Mouse (Mus musculus) CH12.LX (cell line): ENCODE results near the gene Tjp3. TPM values are rescaled to one million over a fixed set of nuclear protein-coding genes. Genes with fewer than 3 reads are reported as not detected.
A peak's percentile ranks its signal among the peaks of the same experiment; 100 is the strongest.

ENCODE experiments used
- DNase-seq: peaks from one replicate; pipeline ENCODE4 v3.0.0-alpha.2; 2013; ENCODE audit errors: extremely low read depth
- H3K27ac ChIP-seq: 2 replicates; pipeline ENCODE4 v1.5.1; 2012; ENCODE audit warnings: low read depth, mild to moderate bottlenecking, control low read depth, moderate library complexity; ENCODE audit not compliant: insufficient read depth
- H3K27me3 ChIP-seq: replicated peaks from 2 replicates; pipeline ENCODE3; 2012; ENCODE audit warnings: inconsistent platforms
- H3K36me3 ChIP-seq, 2 experiments: replicated peaks in 1 of 2; 2 replicates each; pipeline versions ENCODE3 to v1.6.1; 2012; ENCODE audit warnings: inconsistent platforms in 1 of 2, low read length in 1 of 2, mild to moderate bottlenecking in 1 of 2, mixed read lengths in 1 of 2, moderate library complexity in 1 of 2; ENCODE audit not compliant: control insufficient read depth in 1 of 2, insufficient read depth in 1 of 2
- H3K4me1 ChIP-seq, 2 experiments: 2 replicates each; pipeline ENCODE4 v1.6.1; 2012; ENCODE audit warnings: inconsistent platforms in 1 of 2, moderate library complexity in 1 of 2; ENCODE audit not compliant: insufficient read depth in 2 of 2, control insufficient read depth in 1 of 2
- H3K4me2 ChIP-seq: 2 replicates; pipeline ENCODE4 v1.6.1; 2012; ENCODE audit warnings: low read depth, mild to moderate bottlenecking, control low read depth; ENCODE audit not compliant: poor library complexity, insufficient read depth, severe bottlenecking
- H3K4me3 ChIP-seq, 3 experiments: fragments of 150-350 bp in 1 of 3; sonication (generic) in 1 of 3; replicated peaks in 1 of 3; 2 replicates each; pipeline versions ENCODE3 to v1.5.1; 2011 to 2012; ENCODE audit warnings: low read depth in 2 of 3, low read length in 2 of 3, mild to moderate bottlenecking in 2 of 3, moderate library complexity in 2 of 3, control low read depth in 1 of 3, improper control_type of control experiment in 1 of 3, inconsistent platforms in 1 of 3, mixed read lengths in 1 of 3; ENCODE audit not compliant: poor library complexity in 1 of 3
- H3K79me2 ChIP-seq: replicated peaks from 2 replicates; pipeline ENCODE4 v1.6.1; 2012; ENCODE audit warnings: mild to moderate bottlenecking, moderate library complexity; ENCODE audit not compliant: control insufficient read depth, poor library complexity, insufficient read depth, severe bottlenecking; ENCODE audit errors: extremely low read depth
- H3K9ac ChIP-seq: 2 replicates; pipeline ENCODE4 v1.6.1; 2012; ENCODE audit warnings: low read depth, mild to moderate bottlenecking, control low read depth, moderate library complexity; ENCODE audit not compliant: insufficient read depth
- H3K9me3 ChIP-seq: replicated peaks from 2 replicates; pipeline ENCODE3; 2012; ENCODE audit warnings: low read length, inconsistent platforms, mixed read lengths
- CHD1 ChIP-seq: IDR thresholded peaks from 2 replicates; pipeline ENCODE4 v1.6.1; 2012; ENCODE audit warnings: low read depth, low read length, improper control_type of control experiment, inconsistent platforms
- CHD2 ChIP-seq: IDR thresholded peaks from 2 replicates; pipeline ENCODE4 v1.6.1; 2011; ENCODE audit warnings: low read length, improper control_type of control experiment
- E2F4 ChIP-seq: IDR thresholded peaks from 2 replicates; pipeline ENCODE4 v1.6.1; 2011; ENCODE audit warnings: low read depth, low read length, improper control_type of control experiment; ENCODE audit not compliant: insufficient replicate concordance
- ELF1 ChIP-seq: IDR thresholded peaks from 2 replicates; pipeline ENCODE4 v1.6.1; 2014; ENCODE audit warnings: low read depth, mild to moderate bottlenecking, inconsistent platforms, low read length, improper control_type of control experiment
- EP300 ChIP-seq: IDR thresholded peaks from 2 replicates; pipeline ENCODE4 v1.6.1; 2011; ENCODE audit warnings: low read length, improper control_type of control experiment
- ETS1 ChIP-seq: conservative IDR thresholded peaks from 2 replicates; pipeline ENCODE4 v1.6.1; 2012; ENCODE audit warnings: low read depth, mild to moderate bottlenecking, inconsistent platforms, low read length, improper control_type of control experiment, moderate library complexity
- HCFC1 ChIP-seq: IDR thresholded peaks from 2 replicates; pipeline ENCODE4 v1.6.1; 2012; ENCODE audit warnings: low read depth, mild to moderate bottlenecking, inconsistent platforms, low read length, improper control_type of control experiment
- JUN ChIP-seq: IDR thresholded peaks from 2 replicates; pipeline ENCODE4 v1.6.1; 2011; ENCODE audit warnings: low read depth, mild to moderate bottlenecking, low read length, improper control_type of control experiment, moderate library complexity; ENCODE audit not compliant: insufficient read depth
- JUND ChIP-seq: conservative IDR thresholded peaks from 2 replicates; pipeline ENCODE4 v1.6.1; 2011; ENCODE audit warnings: low read depth, low read length, improper control_type of control experiment
- MXI1 ChIP-seq: IDR thresholded peaks from 2 replicates; pipeline ENCODE4 v1.6.1; 2011; ENCODE audit warnings: mild to moderate bottlenecking, low read depth, low read length, improper control_type of control experiment
- MYC ChIP-seq: IDR thresholded peaks from 2 replicates; pipeline ENCODE4 v1.6.1; 2011; ENCODE audit warnings: low read depth, mild to moderate bottlenecking, improper control_type of control experiment, low read length
- PAX5 ChIP-seq: IDR thresholded peaks from 2 replicates; pipeline ENCODE4 v1.6.1; 2012; ENCODE audit warnings: low read length, inconsistent platforms, mixed read lengths
- POLR2A ChIP-seq: IDR thresholded peaks from 2 replicates; pipeline ENCODE4 v1.6.1; 2011; ENCODE audit warnings: low read depth, mild to moderate bottlenecking, improper control_type of control experiment, low read length
- RAD21 ChIP-seq: IDR thresholded peaks from 2 replicates; pipeline ENCODE4 v1.6.1; 2011; ENCODE audit warnings: low read depth, mild to moderate bottlenecking, low read length, improper control_type of control experiment, moderate library complexity
- RCOR1 ChIP-seq: conservative IDR thresholded peaks from 2 replicates; pipeline ENCODE4 v1.6.1; 2012; ENCODE audit warnings: low read depth, mild to moderate bottlenecking, inconsistent platforms, low read length, improper control_type of control experiment
- SMC3 ChIP-seq: IDR thresholded peaks from 2 replicates; pipeline ENCODE4 v1.6.1; 2011; ENCODE audit warnings: low read depth, low read length, improper control_type of control experiment
- UBTF ChIP-seq: IDR thresholded peaks from 2 replicates; pipeline ENCODE4 v1.6.1; 2012; ENCODE audit warnings: low read depth, mild to moderate bottlenecking, inconsistent platforms, low read length, improper control_type of control experiment, moderate library complexity
- ZMIZ1 ChIP-seq: IDR thresholded peaks from 2 replicates; pipeline ENCODE4 v1.6.1; 2012; ENCODE audit warnings: low read depth, mild to moderate bottlenecking, inconsistent platforms, low read length, improper control_type of control experiment
- dilution Hi-C: fragments of 300-500 bp; cut with MboI; formaldehyde crosslinking; loops from 2 replicates; pipeline ENCODE4 v1.14.3; 2020; ENCODE audit warnings: low sequenced_read_pairs; ENCODE audit not compliant: extremely low pct_unique_long_range_greater_than_20kb, extremely low pct_ligation_motif_present
- in situ Hi-C: fragments of 300-500 bp; cut with MboI; formaldehyde crosslinking; loops from 3 replicates; pipeline ENCODE4 v1.14.3; 2019; ENCODE audit warnings: low sequenced_read_pairs, low pct_ligation_motif_present, low pct_unique_long_range_greater_than_20kb, mixed read lengths
- polyA plus RNA-seq: library from polyadenylated mRNA; unstranded; fragments of >175 nt; gene quantifications from 2 replicates; pipeline ENCODE4 v1.2.1, GENCODE M21; 2012; ENCODE audit warnings: low read depth; ENCODE audit not compliant: insufficient read length
- total RNA-seq, 2 experiments: library from RNA; depleted of rRNA; stranded (reverse); fragments of 300-350 nt in 1 of 2; fragments of >200 nt in 1 of 2; gene quantifications; 2 replicates each; pipeline ENCODE4 v1.2.3; 2012 to 2014

Tjp3 gene
- total and polyA plus RNA-seq, 3 experiments, result 0.42 to 7.2 (median 0.76) TPM

DNA sequence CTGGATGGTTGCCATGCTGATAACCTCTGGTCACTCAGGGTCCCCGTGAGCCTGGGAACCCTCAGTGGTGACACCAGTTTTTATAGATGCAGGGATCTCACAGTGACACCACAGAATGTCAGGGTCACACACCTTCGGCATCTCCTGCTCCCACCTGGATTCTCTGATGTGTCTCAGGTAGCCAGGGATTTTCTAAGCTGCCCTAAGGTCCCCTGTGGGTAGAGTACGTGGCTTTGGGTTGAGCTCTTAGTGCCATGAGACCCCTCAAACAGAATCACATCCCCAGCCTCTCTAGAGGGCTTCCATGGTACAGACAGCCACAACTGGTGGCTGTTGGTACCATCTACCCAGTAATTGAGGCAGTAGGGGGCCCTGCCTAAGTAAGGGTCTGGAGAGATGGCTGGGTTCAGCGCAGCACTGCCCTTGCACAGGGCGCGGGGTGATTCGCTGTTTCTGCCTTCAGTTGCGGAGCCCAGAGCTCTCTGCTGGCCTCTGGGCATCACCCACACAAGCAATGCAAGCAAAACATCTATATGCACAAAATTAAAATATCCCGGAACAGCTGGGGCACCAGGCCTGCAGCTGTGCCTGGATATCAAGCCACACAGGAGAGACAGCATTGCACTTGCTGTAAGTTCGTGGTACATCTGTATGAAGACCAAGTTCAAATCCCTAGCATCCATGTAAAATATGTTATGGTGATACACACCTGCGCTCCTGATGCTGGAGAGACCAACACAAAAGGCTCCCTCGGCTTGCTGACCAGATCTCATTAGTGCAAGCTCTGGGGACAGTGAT lies 54.7 kb downstream of the Tjp3 start:
- DNase-seq, result no peak
- Histone ChIP-seq H3K9ac (no peak overlapping the region), H3K27ac (no peak overlapping the region), H3K4me2 (no peak overlapping the region), H3K36me3 (peaks cover 0 to 55% of the 10 kb centered on the region in 2 experiments), H3K79me2 (no peaks in the 10 kb centered on the region), H3K27me3 (no peaks in the 10 kb centered on the region), H3K4me3 (no peak overlapping the region), H3K4me1 (peaks cover 8 to 20% of the 10 kb centered on the region in 2 experiments), H3K9me3 (no peaks in the 10 kb centered on the region)
- in situ Hi-C loops, result loop anchor here (5.0 kb wide), 1 partner anchor 34 kb away; the partner anchor contains the start of gene Nmrk2
- TF ChIP-seq PAX5 (no peak), RCOR1 (no peak), POLR2A (no peak), CHD1 (no peak), E2F4 (no peak)
- dilution Hi-C loops, result no loop called here

DNA sequence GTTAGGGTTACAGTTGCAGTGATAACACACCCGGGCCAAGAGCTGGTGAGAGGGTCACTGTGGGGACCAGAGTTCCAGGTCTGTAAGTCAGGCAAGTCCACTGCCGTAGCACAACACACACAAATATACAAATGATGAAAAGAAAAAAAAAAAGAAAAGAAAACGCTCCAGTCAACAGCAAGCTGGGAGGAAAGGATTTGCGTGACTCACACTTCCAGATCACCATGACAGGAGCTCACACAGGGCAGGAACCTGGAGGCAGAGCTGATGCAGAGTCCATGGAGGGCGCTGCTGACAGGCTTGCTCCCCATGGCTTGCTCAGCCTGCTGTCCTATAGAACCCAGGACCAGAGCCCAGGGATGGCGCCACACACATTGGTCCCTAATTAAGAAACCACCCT lies 57.2 kb downstream of the Tjp3 start:
- in situ Hi-C loops, result no loop called here
- no peaks in the 10 kb centered on the region for H3K79me2 ChIP-seq

DNA sequence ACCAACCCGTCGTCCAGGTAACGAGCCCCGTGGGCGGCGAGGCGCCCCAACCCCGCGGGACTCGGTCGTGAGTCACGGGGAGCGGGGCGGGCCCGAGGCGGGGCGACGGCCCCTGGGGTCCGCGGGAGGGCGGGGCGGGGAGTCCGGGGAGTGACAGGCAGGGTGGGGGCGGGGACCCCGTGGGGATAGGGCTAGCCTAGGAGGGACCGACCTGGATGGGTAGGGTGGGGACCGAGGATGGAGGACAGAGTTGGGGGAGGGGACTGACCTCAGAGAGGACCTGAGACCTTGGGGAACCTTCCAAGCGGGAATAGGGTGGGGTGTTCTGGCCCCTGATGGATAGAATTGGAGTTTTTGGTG lies 58.2 kb downstream of the Tjp3 start:
- H3K4me1 ChIP-seq, result peaks cover 14 to 17% of the 10 kb centered on the region in 2 experiments
- TF ChIP-seq POLR2A (no peak), RAD21 (no peak), MYC (no peak), HCFC1 (no peak), CHD2 (0 out of 2 replicates have a peak, but pooled peaks have one; percentile 33)
- H3K4me3 ChIP-seq, result peak overlapping the region; percentile 65 to 83 (median 73)
- peaks cover 0 to 38% of the 10 kb centered on the region in 2 experiments for H3K36me3 ChIP-seq
- H3K27me3 ChIP-seq, result peaks cover 13% of the 10 kb centered on the region
- peak overlapping the region; percentile 80 for H3K9ac ChIP-seq
- in situ Hi-C loops (no loop called here), dilution Hi-C loops (no loop called here)
- H3K9me3 ChIP-seq, result no peaks in the 10 kb centered on the region
- peak overlapping the region; percentile 76 for H3K4me2 ChIP-seq
- H3K79me2 ChIP-seq, result no peaks in the 10 kb centered on the region
- H3K27ac ChIP-seq, result no peak overlapping the region
- no peak for DNase-seq

More for the DNA sequence above, 57.2 kb downstream of the Tjp3 start:
- Histone ChIP-seq H3K4me2 (no peak overlapping the region), H3K27ac (no peak overlapping the region), H3K9ac (no peak overlapping the region), H3K4me3 (no peak overlapping the region), H3K27me3 (peaks cover 3% of the 10 kb centered on the region), H3K4me1 (peaks cover 14 to 17% of the 10 kb centered on the region in 2 experiments), H3K36me3 (peaks cover 0 to 42% of the 10 kb centered on the region in 2 experiments), H3K9me3 (no peaks in the 10 kb centered on the region)
- dilution Hi-C loops, result no loop called here
- DNase-seq, result no peak
- TF ChIP-seq HCFC1, result no peak
- TF ChIP-seq POLR2A, result no peak
- TF ChIP-seq EP300, result no peak
- TF ChIP-seq ELF1, result no peak
- no peak for TF ChIP-seq CHD2
- TF ChIP-seq ETS1, result no peak
- TF ChIP-seq ZMIZ1, result no peak
- TF ChIP-seq JUN, result no peak
- TF ChIP-seq UBTF, result no peak
- no peak for TF ChIP-seq RCOR1
- no peak for TF ChIP-seq JUND
- no peak for TF ChIP-seq MXI1
- TF ChIP-seq SMC3, result no peak
